Comparison of ENCODE assay signal across 25 mouse cellular contexts in the genomic region with DNA sequence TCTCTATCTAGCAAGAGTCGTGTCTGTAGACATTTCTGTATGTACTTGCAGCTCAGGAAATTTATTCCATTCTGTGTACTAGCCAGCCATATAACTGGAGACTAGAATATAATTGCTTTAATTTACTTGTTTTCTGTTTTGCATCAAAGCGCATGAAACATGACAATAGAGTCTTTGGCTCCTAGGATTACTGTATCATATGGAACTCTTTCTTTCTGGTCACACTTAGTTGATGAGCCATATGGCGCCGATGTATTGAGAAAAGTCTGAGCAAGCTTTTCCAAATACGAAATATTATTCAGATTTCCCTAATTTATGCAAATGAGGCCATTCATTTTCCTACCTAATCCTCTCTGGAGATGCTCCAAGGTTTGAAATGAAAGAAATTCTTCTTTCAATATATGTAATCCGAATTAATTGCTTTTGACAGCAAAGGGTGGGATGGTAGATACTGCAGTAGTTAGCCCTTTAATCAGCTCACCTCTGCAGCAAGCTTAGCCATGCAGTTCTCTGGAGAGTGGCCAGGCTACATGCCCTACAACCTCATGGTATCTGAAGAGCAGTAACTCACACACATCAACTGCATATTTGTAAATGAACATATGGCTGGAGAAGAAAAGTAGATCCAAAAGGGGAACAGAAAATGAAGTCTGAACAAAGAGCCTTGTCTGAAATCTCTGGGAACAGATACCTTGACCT.
DNase-seq lines count a peak whose midpoint lies in the region; ATAC-seq lines count a peak whose summit lies in the region.
"Had no signal": no experiment of that assay in that cellular context is flagged by ENCODE, and none has a peak within 500 bp of the region (broad histone marks: within the 10 kb centered on the region; RNA-seq: fewer than 3 reads in every experiment).

No protein-coding gene starts in this region.

- DNase-seq in forebrain, embryonic 11.5 days (ENCODE audit: low spot score) = no peak
- no peak for DNase-seq in midbrain, embryonic 11.5 days (ENCODE audit: low spot score, missing footprints)
- no peak for DNase-seq in thymus, postnatal 4 days
- no peak for DNase-seq in kidney, postnatal 10 days
- DNase-seq: adrenal gland, postnatal 10 days; cerebellum, adult 18-20 months; gastrocnemius, postnatal 14 days; heart, postnatal 14 days; kidney, adult 9 months; kidney, postnatal 25 days; lung, embryonic 14.5 days; lung, postnatal 14 days had no signal

- H3K9ac ChIP-seq in forebrain, embryonic 12.5 days = no peak overlapping the region
- no peak overlapping the region for H3K9ac ChIP-seq in forebrain, embryonic 11.5 days (ENCODE audit: low read length)
- H3K9ac ChIP-seq in midbrain, embryonic 13.5 days (replicated peaks) = no peak overlapping the region
- H3K9ac ChIP-seq in midbrain, embryonic 11.5 days (ENCODE audit: low read length) = no peak overlapping the region
- H3K9ac ChIP-seq in embryonic facial prominence, embryonic 15.5 days = no peak overlapping the region
- H3K9ac ChIP-seq in midbrain, embryonic 16.5 days (ENCODE audit: low read depth, low read length) = no peak overlapping the region
- H3K9ac ChIP-seq: limb, embryonic 12.5 days; liver, embryonic 15.5 days; lung, embryonic 14.5 days; neural tube, embryonic 12.5 days had no signal

- 78% methylated on average over 6 of the region's 6 CpGs for WGBS in forebrain, embryonic 12.5 days
- 83% methylated on average over 6 of the region's 6 CpGs for WGBS in forebrain, embryonic 11.5 days
- 72% methylated on average over 6 of the region's 6 CpGs for WGBS in midbrain, embryonic 13.5 days
- WGBS in midbrain, embryonic 11.5 days = 79% methylated on average over 6 of the region's 6 CpGs
- 53% methylated on average over 6 of the region's 6 CpGs for WGBS in embryonic facial prominence, embryonic 15.5 days
- WGBS in midbrain, embryonic 16.5 days = 61% methylated on average over 6 of the region's 6 CpGs

- no peak overlapping the region for H3K4me2 ChIP-seq in forebrain, embryonic 12.5 days
- no peak overlapping the region for H3K4me2 ChIP-seq in forebrain, embryonic 11.5 days (ENCODE audit: low read depth, low read length, severe bottlenecking)
- H3K4me2 ChIP-seq in midbrain, embryonic 13.5 days (replicated peaks) = no peak overlapping the region
- H3K4me2 ChIP-seq in midbrain, embryonic 11.5 days = no peak overlapping the region
- no peak overlapping the region for H3K4me2 ChIP-seq in embryonic facial prominence, embryonic 15.5 days (replicated peaks)
- no peak overlapping the region for H3K4me2 ChIP-seq in midbrain, embryonic 16.5 days (ENCODE audit: low read length)
- H3K4me2 ChIP-seq: limb, embryonic 12.5 days; liver, embryonic 15.5 days; lung, embryonic 14.5 days; neural tube, embryonic 12.5 days had no signal

- H3K4me1 ChIP-seq in forebrain, embryonic 12.5 days = no peaks in the 10 kb centered on the region
- no peaks in the 10 kb centered on the region for H3K4me1 ChIP-seq in forebrain, embryonic 11.5 days (replicated peaks; ENCODE audit: control insufficient read depth, insufficient read depth, low read length)
- no peaks in the 10 kb centered on the region for H3K4me1 ChIP-seq in midbrain, embryonic 13.5 days (replicated peaks)
- H3K4me1 ChIP-seq in midbrain, embryonic 11.5 days (ENCODE audit: control insufficient read depth, insufficient read depth, low read length) = no peaks in the 10 kb centered on the region
- H3K4me1 ChIP-seq in embryonic facial prominence, embryonic 15.5 days = no peaks in the 10 kb centered on the region
- no peaks in the 10 kb centered on the region for H3K4me1 ChIP-seq in midbrain, embryonic 16.5 days (ENCODE audit: control insufficient read depth, insufficient read depth, low read length)
- H3K4me1 ChIP-seq: limb, embryonic 12.5 days; liver, embryonic 15.5 days; neural tube, embryonic 12.5 days had no signal

- peak; percentile 65; the same call in 1 of the 2 replicates for ATAC-seq in forebrain, embryonic 12.5 days (ENCODE audit: low FRiP score)
- no peak; the same call in 1 of the 2 replicates for ATAC-seq in forebrain, embryonic 11.5 days (replicated peaks; ENCODE audit: low FRiP score)
- peak; percentile 89 for ATAC-seq in midbrain, embryonic 13.5 days
- no peak for ATAC-seq in midbrain, embryonic 11.5 days (ENCODE audit: low FRiP score)
- ATAC-seq in embryonic facial prominence, embryonic 15.5 days (ENCODE audit: insufficient number of reproducible peaks, low FRiP score, low TSS enrichment, low read depth) = peak; percentile 57; the same call in 1 of the 2 replicates
- 0 out of 2 replicates have a peak, but pooled peaks have one; percentile 48 for ATAC-seq in midbrain, embryonic 16.5 days
- ATAC-seq: intestine, postnatal 0 days; Patski had no signal

- H3K27ac ChIP-seq in forebrain, embryonic 12.5 days = no peak overlapping the region
- no peak overlapping the region for H3K27ac ChIP-seq in forebrain, embryonic 11.5 days (ENCODE audit: low read depth, low read length)
- no peak overlapping the region for H3K27ac ChIP-seq in midbrain, embryonic 13.5 days
- H3K27ac ChIP-seq in midbrain, embryonic 11.5 days (ENCODE audit: low read depth, low read length) = no peak overlapping the region
- no peak overlapping the region for H3K27ac ChIP-seq in embryonic facial prominence, embryonic 15.5 days (replicated peaks)
- H3K27ac ChIP-seq in midbrain, embryonic 16.5 days (ENCODE audit: low read length) = no peak overlapping the region
- H3K27ac ChIP-seq: layer of hippocampus, adult 2 months; left cerebral cortex, adult 2 months; limb, embryonic 12.5 days; liver, embryonic 15.5 days; neural tube, embryonic 12.5 days had no signal

- H3K4me3 ChIP-seq in forebrain, embryonic 12.5 days (replicated peaks) = no peak overlapping the region
- no peak overlapping the region for H3K4me3 ChIP-seq in forebrain, embryonic 11.5 days (ENCODE audit: low read depth, low read length)
- H3K4me3 ChIP-seq in midbrain, embryonic 13.5 days (replicated peaks) = no peak overlapping the region
- no peak overlapping the region for H3K4me3 ChIP-seq in midbrain, embryonic 11.5 days (ENCODE audit: low read depth, low read length)
- H3K4me3 ChIP-seq in embryonic facial prominence, embryonic 15.5 days (replicated peaks) = no peak overlapping the region
- no peak overlapping the region for H3K4me3 ChIP-seq in midbrain, embryonic 16.5 days (ENCODE audit: low read depth, low read length)
- H3K4me3 ChIP-seq: layer of hippocampus, adult 2 months; left cerebral cortex, adult 2 months; limb, embryonic 12.5 days; liver, embryonic 15.5 days; myocyte; neural tube, embryonic 12.5 days had no signal

- no peaks in the 10 kb centered on the region for H3K27me3 ChIP-seq in forebrain, embryonic 12.5 days
- no peaks in the 10 kb centered on the region for H3K27me3 ChIP-seq in forebrain, embryonic 11.5 days (ENCODE audit: control insufficient read depth, insufficient read depth, low read length)
- H3K27me3 ChIP-seq in midbrain, embryonic 13.5 days = no peaks in the 10 kb centered on the region
- H3K27me3 ChIP-seq in midbrain, embryonic 11.5 days (ENCODE audit: control insufficient read depth, insufficient read depth, low read length) = no peaks in the 10 kb centered on the region
- no peaks in the 10 kb centered on the region for H3K27me3 ChIP-seq in embryonic facial prominence, embryonic 15.5 days
- H3K27me3 ChIP-seq in midbrain, embryonic 16.5 days (ENCODE audit: control insufficient read depth, insufficient read depth, low read depth, low read length) = no peaks in the 10 kb centered on the region
- H3K27me3 ChIP-seq: limb, embryonic 12.5 days; liver, embryonic 15.5 days; neural tube, embryonic 12.5 days had no signal

- no peaks in the 10 kb centered on the region for H3K36me3 ChIP-seq in forebrain, embryonic 12.5 days (replicated peaks)
- H3K36me3 ChIP-seq in forebrain, embryonic 11.5 days (ENCODE audit: control insufficient read depth, insufficient read depth, low read length) = no peaks in the 10 kb centered on the region
- no peaks in the 10 kb centered on the region for H3K36me3 ChIP-seq in midbrain, embryonic 13.5 days
- H3K36me3 ChIP-seq in midbrain, embryonic 11.5 days (ENCODE audit: control insufficient read depth, insufficient read depth, low read length) = no peaks in the 10 kb centered on the region
- no peaks in the 10 kb centered on the region for H3K36me3 ChIP-seq in embryonic facial prominence, embryonic 15.5 days
- no peaks in the 10 kb centered on the region for H3K36me3 ChIP-seq in midbrain, embryonic 16.5 days (ENCODE audit: control insufficient read depth, insufficient read depth, low read length)
- H3K36me3 ChIP-seq: G1E; limb, embryonic 12.5 days; liver, embryonic 15.5 days; neural tube, embryonic 12.5 days had no signal

- H3K9me3 ChIP-seq in forebrain, embryonic 12.5 days = no peaks in the 10 kb centered on the region
- H3K9me3 ChIP-seq in forebrain, embryonic 11.5 days (ENCODE audit: control insufficient read depth, low read length) = no peaks in the 10 kb centered on the region
- H3K9me3 ChIP-seq in midbrain, embryonic 13.5 days = no peaks in the 10 kb centered on the region
- H3K9me3 ChIP-seq in midbrain, embryonic 11.5 days (ENCODE audit: control insufficient read depth, low read length) = no peaks in the 10 kb centered on the region
- no peaks in the 10 kb centered on the region for H3K9me3 ChIP-seq in embryonic facial prominence, embryonic 15.5 days (replicated peaks)
- H3K9me3 ChIP-seq in midbrain, embryonic 16.5 days (replicated peaks; ENCODE audit: control insufficient read depth, low read length, poor library complexity, severe bottlenecking) = no peaks in the 10 kb centered on the region
- H3K9me3 ChIP-seq: G1E; limb, embryonic 12.5 days; liver, embryonic 15.5 days; neural tube, embryonic 12.5 days had no signal

Comparison
In these comparisons a context has a peak if more than half of its experiments do, and no peak if none do; other contexts are left out.
1. ATAC-seq: peak in forebrain, embryonic 12.5 days (single experiment), midbrain, embryonic 13.5 days (single experiment), embryonic facial prominence, embryonic 15.5 days (single experiment) and midbrain, embryonic 16.5 days (single experiment); none in forebrain, embryonic 11.5 days (single experiment) and midbrain, embryonic 11.5 days (single experiment).